Mouse (Mus musculus) adrenal gland, adult 18-20 months (tissue): Measurements from ENCODE around the gene Samhd1. TPM values are rescaled to one million over a fixed set of nuclear protein-coding genes. Genes with fewer than 3 reads are reported as not detected.

ENCODE experiments used
- DNase-seq, 2 experiments: peaks; one replicate each; pipeline ENCODE4 v3.0.0; 2021 to 2022; ENCODE audit warnings: low spot score in 2 of 2
- total RNA-seq, 2 experiments: library from RNA; stranded (reverse); gene quantifications; 1 replicate in 1 of 2; 2 replicates in 1 of 2; pipeline ENCODE4 v1.2.3; 2021

The Samhd1 gene
- total RNA-seq, 2 experiments from 2014 or later, result 19.1 to 32.1 TPM

DNA sequence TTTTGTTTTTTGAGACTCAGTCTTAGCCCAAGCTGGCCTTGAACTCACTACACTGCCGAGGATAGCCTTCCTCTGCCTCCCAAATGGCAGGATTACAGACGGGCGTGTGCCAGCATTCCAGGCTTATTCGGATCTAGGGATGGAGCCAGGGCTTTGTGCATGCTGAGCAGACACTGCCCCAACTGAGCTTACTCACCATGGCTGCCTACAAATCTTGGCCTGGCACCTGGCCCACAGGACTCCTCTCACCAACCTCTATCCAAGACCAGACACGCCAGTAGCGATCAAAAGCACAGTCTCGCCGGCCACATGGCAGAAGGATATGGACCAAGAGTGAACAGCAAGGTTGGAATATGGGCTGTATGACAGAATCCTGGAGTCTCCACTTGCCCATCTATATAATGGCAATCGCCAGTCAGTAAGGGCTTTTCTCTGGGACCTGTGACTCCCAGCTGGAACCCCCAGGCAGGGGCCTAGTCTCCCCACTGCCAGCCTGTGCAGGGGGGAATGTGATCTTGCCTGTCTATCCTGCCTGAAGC is 60.8 kb downstream of the Samhd1 start:
- DNase-seq, result peak in 1 of 2 experiments; percentile 57

DNA sequence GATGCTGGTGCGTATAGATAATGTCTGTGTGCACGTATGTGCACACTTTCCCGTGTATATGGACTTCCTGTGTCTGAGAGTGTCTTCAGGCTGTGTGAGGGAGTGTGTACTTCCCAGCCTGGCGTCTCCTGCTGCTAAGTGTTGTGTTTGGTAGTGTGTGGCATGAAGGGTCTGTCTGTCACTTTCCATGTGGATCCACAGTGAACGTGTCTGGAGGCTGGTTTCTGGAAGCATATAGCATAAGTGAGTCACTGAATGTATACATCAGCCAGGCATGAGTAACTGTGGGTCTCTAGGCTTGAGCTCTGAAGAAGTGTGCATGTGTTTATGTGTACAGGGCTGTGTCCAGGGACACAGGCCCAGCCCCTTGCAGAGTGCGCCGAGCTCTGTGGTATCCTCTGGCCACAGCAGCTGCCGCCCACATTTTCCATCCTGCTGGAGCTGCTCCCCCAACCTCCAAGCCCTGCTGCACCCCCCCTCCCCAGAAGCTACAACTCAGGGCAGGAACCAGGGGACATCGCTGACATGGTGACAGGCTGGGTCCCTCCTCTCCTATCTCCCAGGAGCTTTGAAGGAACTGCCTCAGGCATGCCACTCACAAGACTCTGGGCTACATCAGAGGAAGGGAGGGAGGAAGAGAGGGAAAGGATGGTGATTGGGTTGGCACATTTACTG is 61.5 kb downstream of the Samhd1 start:
- DNase-seq, result no peak

DNA sequence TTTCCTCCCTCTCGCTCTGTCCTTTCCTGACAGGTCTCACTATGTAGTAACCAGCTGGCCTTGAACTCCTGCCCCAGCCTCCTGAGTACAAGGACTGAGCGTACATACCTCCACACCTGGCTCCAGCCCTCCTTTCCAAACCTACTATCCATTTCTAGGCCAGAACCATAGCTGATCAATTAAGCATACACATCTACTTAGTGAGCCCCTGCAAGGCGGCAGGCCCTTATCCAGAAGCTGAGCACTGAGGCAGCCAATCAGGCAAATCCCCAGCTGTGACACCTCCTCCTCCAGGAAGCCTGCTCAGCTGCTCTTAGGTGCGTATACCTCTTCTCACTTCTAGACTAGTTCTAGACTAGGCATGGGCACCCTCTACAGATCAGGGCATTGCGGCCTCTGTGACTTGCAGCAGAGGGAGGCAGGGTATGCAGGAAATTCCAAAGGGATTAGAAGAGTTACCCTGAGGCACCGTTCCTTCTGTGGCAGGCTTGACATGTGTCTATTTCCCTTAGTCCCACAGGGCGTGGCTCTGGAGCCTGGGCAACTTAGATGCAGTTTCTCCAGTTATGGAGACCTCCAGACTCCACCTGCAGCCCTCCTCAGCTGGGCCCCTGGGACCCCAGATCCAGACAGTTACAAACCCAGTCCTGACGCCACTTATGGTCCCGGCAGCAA is 62.6 kb downstream of the Samhd1 start:
- no peak for DNase-seq

DNA sequence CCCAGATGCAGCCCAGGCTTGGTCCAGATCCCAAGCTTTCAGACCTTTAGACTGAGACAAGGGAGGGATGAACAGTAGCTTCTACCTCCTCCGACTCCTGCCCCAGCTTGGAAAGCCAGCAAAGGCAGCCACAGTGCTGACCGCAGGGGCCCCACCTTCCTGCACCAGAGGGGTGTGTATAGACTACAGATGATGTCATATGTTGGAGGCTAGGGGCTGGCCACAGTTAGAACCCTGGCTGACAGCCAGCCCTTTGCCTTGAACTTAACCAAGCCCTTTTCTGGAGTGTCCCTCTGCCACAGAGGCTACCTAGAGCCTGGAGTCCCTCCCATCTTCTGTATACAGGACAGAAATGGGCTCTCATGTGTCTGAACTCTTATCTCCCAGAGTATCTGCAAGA is 63.5 kb downstream of the Samhd1 start:
- DNase-seq, result peak; percentile 71 to 75

DNA sequence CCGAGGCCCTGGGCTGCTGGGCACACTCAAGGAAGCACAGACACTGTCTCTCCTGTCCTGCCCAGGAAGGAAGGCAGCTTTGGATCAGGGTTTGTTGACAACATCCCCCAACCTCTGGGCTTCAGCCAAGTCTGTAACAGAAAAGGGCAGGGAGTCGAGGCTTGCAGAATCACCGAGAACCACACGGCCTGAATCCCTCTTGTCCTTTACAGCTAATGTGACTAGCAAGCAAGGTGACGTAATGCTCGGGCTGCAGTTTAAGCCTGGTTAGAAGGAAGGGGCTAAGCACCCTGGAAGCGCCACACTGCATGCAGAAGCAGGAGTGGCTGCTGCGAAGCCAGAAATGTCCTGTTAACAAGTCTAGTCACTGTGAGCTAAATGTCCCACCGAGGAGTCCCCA is 64.7 kb downstream of the Samhd1 start:
- DNase-seq, result peak; percentile 54 to 58

GRCm38 (mm10) chr2:157069755-157070315 is 65.2 kb downstream of the Samhd1 start:
- DNase-seq, result no peak

DNA sequence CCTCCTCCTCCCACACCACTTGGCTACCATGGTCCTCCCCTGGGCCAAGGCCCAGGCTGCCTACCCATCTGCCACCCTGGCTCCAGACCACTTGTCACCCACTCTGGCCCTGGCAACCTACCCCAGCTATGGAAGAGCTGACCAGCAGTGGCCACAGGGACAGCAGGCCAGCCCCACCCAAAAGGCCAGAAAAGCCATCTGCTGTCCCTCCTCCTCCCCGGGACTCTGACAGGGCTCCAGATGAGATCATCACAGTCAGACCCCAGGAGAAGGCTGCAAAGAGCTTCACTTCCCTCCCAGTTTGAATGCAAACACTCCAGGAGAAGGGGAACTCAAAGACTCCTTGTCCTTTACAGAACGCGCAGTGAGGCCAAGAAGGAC is 65.7 kb downstream of the Samhd1 start:
- DNase-seq, result no peak

DNA sequence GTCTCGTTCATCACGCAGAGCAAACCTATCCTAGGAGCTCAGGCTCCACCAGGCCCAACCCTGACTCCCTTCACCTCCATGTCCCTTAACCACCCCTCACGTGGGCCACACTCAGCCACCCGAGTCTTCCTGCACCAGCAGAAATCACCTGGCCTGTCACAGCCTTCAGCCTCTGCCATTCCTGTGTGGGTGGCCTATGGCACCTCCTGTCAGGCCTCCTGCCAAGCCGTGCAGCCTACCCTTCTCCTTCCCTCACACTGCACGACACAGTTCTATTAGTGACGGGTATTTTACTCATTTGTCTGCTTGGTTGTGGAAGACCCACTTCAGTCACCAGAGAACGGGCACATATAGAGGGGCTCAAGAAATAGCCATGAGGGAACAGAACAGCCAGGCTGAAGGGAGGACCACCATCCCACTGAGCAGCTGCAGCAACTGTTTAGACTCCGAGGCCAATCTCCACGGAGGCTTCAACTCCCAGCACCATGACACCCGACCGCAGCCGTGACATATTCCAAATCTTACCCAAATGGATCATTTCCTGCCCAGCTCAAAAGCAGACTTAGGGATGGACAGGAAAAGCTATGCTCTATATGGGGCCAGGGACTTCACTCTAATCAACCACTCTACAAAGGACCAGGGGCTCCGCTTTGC is 66.2 kb downstream of the Samhd1 start:
- DNase-seq, result no peak

DNA sequence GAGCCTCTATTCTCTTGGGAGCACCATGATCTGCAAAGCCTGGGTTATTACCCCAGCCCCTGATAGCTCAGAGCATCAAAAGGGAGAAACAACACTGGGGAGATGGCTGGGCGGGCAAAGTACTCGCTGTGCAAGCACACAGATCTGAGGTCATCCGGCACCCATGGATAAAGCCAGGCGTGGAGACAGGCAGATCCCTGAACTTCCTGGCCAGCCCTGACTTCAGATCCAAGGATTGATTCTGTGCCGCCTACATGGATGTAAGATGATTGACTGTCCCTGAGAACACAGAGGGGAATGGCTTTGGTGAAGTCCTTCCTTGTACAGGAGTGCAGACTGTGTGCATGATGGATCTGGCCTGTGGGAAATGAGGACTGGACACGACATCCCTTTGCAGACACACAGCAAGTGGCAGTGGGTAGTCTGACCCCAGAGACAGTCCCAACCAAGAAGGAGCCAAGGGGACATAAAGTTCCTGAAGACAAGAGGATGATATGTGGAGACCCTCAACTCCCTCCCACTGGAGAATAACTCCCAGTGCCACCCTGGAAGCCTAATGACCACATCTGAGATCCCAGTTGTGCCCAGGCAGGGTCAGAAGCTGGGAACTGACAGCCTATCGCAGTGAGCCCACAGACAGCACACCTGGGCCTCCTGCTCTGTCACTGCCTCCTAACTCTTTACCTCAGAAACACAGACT is 68.2 kb downstream of the Samhd1 start:
- no peak for DNase-seq

GRCm38 (mm10) chr2:157065879-157066226 is 69.2 kb downstream of the Samhd1 start:
- no peak for DNase-seq

DNA sequence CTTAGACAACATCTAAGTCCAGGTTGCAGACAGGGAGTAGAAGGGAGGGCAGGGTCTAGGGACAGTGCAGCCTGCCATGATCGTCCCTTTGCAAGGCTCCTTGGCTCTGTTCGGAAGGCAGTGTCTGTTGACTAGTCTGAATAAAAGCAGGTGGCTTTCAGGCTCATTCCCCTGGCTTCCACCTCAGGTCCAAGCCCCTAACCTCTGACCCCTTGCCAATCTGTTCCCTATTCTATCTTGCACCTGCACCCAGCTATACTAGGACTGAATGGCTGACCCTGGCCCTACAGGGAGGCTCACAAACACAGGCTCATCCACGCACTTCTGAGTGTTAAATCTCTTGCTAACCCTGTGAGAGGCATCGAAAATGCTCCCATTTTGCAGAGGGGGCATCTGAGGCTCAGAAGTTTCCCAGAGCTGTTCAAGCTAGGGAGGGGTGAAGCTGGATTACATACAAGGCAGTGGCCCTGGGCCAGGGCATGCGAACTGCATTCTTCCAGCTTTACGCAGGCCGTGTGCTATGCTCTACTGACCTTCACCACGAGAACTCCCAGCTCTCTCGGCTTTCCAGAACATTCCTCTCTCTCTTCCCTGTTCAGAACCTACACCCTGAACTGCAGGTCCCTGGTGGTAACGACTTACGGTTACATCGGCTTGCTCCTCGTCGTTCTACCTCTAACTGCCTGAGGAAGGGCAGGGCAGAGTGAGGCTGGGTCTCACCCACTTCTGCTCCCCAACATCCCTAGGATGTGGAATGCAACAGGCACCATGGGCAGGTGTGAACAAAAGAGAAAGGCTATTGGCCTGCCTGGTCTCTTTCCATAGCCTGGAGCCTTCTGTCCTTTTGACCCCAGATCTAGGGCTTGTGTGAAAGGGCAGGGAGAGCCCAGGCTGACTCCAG is 69.8 kb downstream of the Samhd1 start:
- DNase-seq, result no peak

DNA sequence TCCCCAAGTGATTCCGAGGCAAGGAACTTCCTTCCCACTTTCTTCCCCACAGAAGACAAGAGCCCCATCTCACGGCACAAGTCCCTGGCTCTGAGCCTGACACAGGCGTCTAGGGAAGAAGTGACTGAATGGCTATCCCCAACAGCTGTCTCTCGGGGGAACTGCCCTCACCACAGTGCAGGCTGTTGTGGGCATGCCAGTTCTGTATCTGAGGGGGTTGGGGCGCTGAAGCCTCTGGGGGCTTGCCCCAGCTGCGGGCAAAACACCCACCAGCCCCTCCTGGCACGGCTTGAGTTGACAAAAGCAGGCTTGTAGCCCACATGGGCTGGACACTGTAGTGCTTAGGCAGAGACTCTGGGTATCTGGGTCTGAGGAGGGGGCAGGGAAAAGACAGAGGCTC is 70.9 kb downstream of the Samhd1 start:
- DNase-seq, result no peak

DNA sequence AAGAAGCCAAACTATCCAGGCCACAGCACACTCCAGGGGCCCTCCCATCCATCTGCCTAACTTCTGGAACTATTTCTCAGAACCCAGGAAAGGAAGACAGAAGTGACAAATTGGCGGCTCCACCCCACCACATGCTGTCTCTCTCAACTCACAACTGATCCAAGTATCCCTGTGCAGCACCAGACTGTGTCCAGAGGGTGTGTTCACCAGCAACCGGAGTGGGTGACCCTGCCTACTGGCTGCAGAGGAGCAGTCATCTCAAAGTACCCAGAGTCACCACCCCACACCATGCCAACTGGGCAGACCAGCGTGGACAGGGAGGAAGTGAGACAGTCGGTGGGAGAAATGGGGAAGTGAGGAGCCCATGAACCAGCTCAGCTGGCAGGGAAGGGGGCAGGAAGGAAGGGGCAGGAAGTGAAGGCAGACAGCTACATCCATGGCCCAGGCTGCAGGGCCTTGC is 71.8 kb downstream of the Samhd1 start:
- no peak for DNase-seq

- no peak for DNase-seq
Measured at GRCm38 (mm10) chr2:157060557-157061305, 74.3 kb downstream of the Samhd1 start.

GRCm38 (mm10) chr2:157060037-157060436 is 75.0 kb downstream of the Samhd1 start:
- DNase-seq, result no peak

- no peak for DNase-seq
Measured at GRCm38 (mm10) chr2:157059166-157059565, 75.9 kb downstream of the Samhd1 start.

DNA sequence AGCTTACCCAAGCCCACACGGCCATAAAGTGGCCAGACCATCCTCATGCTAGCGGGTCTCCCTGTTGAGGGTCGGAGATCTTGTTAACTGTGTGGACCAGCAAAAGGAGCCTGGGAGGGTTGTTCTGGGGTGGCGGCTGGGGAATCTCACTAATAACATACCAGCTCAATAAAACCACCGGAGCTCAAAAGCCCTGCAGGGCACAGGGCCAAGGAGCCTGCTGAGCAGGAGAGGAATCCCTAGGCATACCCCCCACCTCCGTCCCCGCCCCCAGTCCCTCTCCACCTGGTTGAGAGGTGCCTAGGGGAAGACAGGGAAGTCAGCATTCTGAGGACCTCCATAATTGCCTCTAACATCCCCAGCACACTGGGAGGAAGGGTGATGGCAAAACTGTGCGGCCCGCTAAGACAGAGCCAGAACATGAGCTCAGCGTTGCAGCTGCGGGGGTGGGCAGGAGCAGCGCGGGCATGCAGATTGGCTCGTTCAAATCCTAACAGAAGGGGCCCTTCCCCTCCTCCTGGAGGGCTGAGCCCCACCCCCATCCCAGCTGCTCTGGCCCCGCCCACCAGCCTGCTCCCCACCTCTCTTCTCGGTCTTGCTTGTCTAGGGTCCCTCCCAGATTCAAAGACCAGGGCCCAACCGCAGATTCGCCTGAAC is 76.6 kb downstream of the Samhd1 start:
- no peak for DNase-seq

GRCm38 (mm10) chr2:157057758-157058157 is 77.3 kb downstream of the Samhd1 start:
- no peak for DNase-seq

DNA sequence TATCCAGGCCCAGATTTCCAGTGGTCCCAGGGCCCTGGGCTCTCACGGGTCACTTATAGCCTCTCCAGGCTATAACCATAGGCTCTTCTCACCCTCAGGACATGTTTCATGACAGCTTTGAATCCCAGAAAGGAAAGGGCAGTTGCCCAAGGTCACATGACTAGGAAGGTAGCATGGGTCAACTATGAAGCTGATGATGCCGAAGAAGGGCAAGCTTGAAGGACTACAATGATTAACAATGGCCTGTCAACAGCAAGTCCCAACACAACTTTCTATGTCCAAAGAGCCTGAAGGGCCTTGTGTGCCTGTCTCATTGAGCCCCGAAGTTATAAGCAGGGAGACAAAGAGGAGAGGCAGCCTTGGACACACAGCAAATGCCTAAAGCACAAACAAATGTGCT is 77.9 kb downstream of the Samhd1 start:
- DNase-seq, result no peak
